Mouse (Mus musculus) stomach, postnatal 0 days (tissue): ENCODE results near the gene Myof.

ENCODE experiments used
- CTCF ChIP-seq: IDR thresholded peaks from 2 replicates; pipeline ENCODE4 v1.5.1; 2016; ENCODE audit warnings: antibody characterized with exemption, low read depth, mild to moderate bottlenecking, moderate library complexity
- EP300 ChIP-seq: optimal IDR thresholded peaks from 2 replicates; pipeline ENCODE3; 2016; ENCODE audit warnings: antibody characterized with exemption

- TF ChIP-seq CTCF (no peak), EP300 (no peak)
These were observed 42.4 kb downstream of the Myof start for GRCm38 (mm10) chr19:38000990-38001389.
